Mouse (Mus musculus) bone marrow macrophage, adult 2 months (primary cell): ENCODE results near the gene Mapk1ip1l.

Experiments used
- CTCF ChIP-seq: IDR thresholded peaks from 2 replicates; pipeline ENCODE4 v1.5.1; 2012; ENCODE audit warnings: low read depth, mild to moderate bottlenecking, low read length, moderate library complexity
- POLR2A ChIP-seq: IDR thresholded peaks from 2 replicates; pipeline ENCODE4 v1.6.1; 2012; ENCODE audit warnings: mild to moderate bottlenecking, low read depth, low read length, borderline replicate concordance

DNA sequence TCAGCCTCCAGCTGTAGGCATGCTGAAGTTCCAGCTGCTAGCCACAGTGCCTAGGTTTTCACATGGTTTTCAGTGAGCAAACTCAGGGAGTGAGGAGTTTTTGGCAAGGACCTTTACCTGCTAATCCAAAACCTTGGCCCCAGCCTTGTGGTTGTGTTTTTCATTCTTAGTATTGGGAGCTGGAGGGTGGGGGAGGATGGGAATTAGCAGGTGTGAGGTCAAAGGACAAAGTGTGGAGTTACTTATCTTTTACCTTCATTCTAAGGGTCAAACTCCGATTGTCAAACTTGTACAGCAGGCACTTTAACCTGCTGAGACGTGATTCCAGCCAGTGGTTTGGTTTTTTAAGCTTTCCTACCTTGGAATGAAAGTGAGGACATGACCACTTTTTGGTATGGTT lies 1.8 kb upstream of the Mapk1ip1l start:
- no peak for TF ChIP-seq CTCF
- TF ChIP-seq POLR2A, result no peak
